Mouse (Mus musculus): ENCODE data around the gene Zfp108. TPM values are rescaled to one million over a fixed set of nuclear protein-coding genes. Genes with fewer than 3 reads are reported as not detected.

Zfp108 gene
- total RNA-seq, 2 experiments from 2014 or later: 1.9 to 2.3 TPM

- H3K4me3 ChIP-seq: no peak overlapping the region
- no peak for TF ChIP-seq CTCF (IDR thresholded peaks at IDR 0.05)
- intact Hi-C loops (cut with DNase I): no loop called here
- H3K27ac ChIP-seq: no peak overlapping the region
- DNase-seq: no peak
These were observed 33.9 kb downstream of the Zfp108 start for GRCm38 (mm10) chr7:24288512-24288911.

- no peak overlapping the region for H3K4me3 ChIP-seq
- no peak overlapping the region for H3K27ac ChIP-seq
- no peak for DNase-seq
- no peak for TF ChIP-seq CTCF (IDR thresholded peaks at IDR 0.05)
- intact Hi-C loops (cut with DNase I): no loop called here
These were observed 35.6 kb downstream of the Zfp108 start for GRCm38 (mm10) chr7:24290106-24290693.

GRCm38 (mm10) chr7:24291387-24292090 is 36.9 kb downstream of the Zfp108 start:
- Histone ChIP-seq H3K27ac (no peak overlapping the region), H3K4me3 (no peak overlapping the region)
- no peak for DNase-seq
- no peak for TF ChIP-seq CTCF (IDR thresholded peaks at IDR 0.05)
- intact Hi-C loops (cut with DNase I): no loop called here

GRCm38 (mm10) chr7:24293061-24293851 is 38.7 kb downstream of the Zfp108 start:
- TF ChIP-seq CTCF (IDR thresholded peaks at IDR 0.05): no peak
- DNase-seq: no peak
- no peak overlapping the region for H3K27ac ChIP-seq
- intact Hi-C loops (cut with DNase I): no loop called here
- H3K4me3 ChIP-seq: no peak overlapping the region

- DNase-seq: no peak
- TF ChIP-seq CTCF (IDR thresholded peaks at IDR 0.05): no peak
- Histone ChIP-seq H3K4me3 (no peak overlapping the region), H3K27ac (no peak overlapping the region)
- intact Hi-C loops (cut with DNase I): no loop called here
These were observed 40.2 kb downstream of the Zfp108 start for GRCm38 (mm10) chr7:24294763-24295162.

- Histone ChIP-seq H3K27ac (no peak overlapping the region), H3K4me3 (no peak overlapping the region)
- no peak for DNase-seq
- intact Hi-C loops (cut with DNase I): no loop called here
- no peak for TF ChIP-seq CTCF (IDR thresholded peaks at IDR 0.05)
These were observed 40.8 kb downstream of the Zfp108 start for GRCm38 (mm10) chr7:24295376-24295775.

- Histone ChIP-seq H3K27ac (no peak overlapping the region), H3K4me3 (no peak overlapping the region)
- TF ChIP-seq CTCF (IDR thresholded peaks at IDR 0.05): no peak
- DNase-seq: no peak
- intact Hi-C loops (cut with DNase I): no loop called here
These were observed 41.8 kb downstream of the Zfp108 start for GRCm38 (mm10) chr7:24296386-24296785.

- H3K27ac ChIP-seq: no peak overlapping the region
- no peak for TF ChIP-seq CTCF (IDR thresholded peaks at IDR 0.05)
- no peak for DNase-seq
- intact Hi-C loops (cut with DNase I): no loop called here
- H3K4me3 ChIP-seq: no peak overlapping the region
These were observed 42.9 kb downstream of the Zfp108 start for GRCm38 (mm10) chr7:24297361-24298095.

- TF ChIP-seq CTCF (IDR thresholded peaks at IDR 0.05): no peak
- peak overlapping the region; percentile 95 for H3K4me3 ChIP-seq
- no peak for DNase-seq
- peak overlapping the region; percentile 86 for H3K27ac ChIP-seq
- intact Hi-C loops (cut with DNase I): no loop called here
These were observed 44.0 kb downstream of the Zfp108 start for GRCm38 (mm10) chr7:24298635-24298972.

GRCm38 (mm10) chr7:24298973-24299708 is 44.5 kb downstream of the Zfp108 start:
- TF ChIP-seq CTCF (IDR thresholded peaks at IDR 0.05): peak; percentile 58
- intact Hi-C loops (cut with DNase I): no loop called here
- H3K4me3 ChIP-seq: peak overlapping the region; percentile 95
- peak overlapping the region; percentile 86 for H3K27ac ChIP-seq
- DNase-seq: peak; percentile 80

GRCm38 (mm10) chr7:24299823-24300481 is 45.4 kb downstream of the Zfp108 start:
- no peak for TF ChIP-seq CTCF (IDR thresholded peaks at IDR 0.05)
- Histone ChIP-seq H3K27ac (peak overlapping the region; percentile 86; the same call in 1 of the 2 replicates), H3K4me3 (peak overlapping the region; percentile 95)
- intact Hi-C loops (cut with DNase I): no loop called here
- DNase-seq: no peak

All from gastrocnemius, adult 2 months (tissue).